Mouse (Mus musculus) testis, adult 2 months (tissue): Measurements from ENCODE around the gene Dgki. TPM values are rescaled to one million over a fixed set of nuclear protein-coding genes. Genes with fewer than 3 reads are reported as not detected.

Experiments
- H3K27ac ChIP-seq: fragments of 200-500 bp; 2 replicates; pipeline ENCODE4 v1.5.1; 2012; ENCODE audit warnings: low read depth, low read length; ENCODE audit not compliant: control insufficient read depth, insufficient read depth
- H3K27me3 ChIP-seq: fragments of 200-500 bp; 2 replicates; pipeline ENCODE4 v1.6.1; 2012; ENCODE audit warnings: mild to moderate bottlenecking, low read length, moderate library complexity; ENCODE audit not compliant: control insufficient read depth, insufficient read depth
- H3K36me3 ChIP-seq: fragments of 200-500 bp; 2 replicates; pipeline ENCODE4 v1.6.1; 2012; ENCODE audit warnings: mild to moderate bottlenecking, low read length; ENCODE audit not compliant: control insufficient read depth, insufficient read depth
- H3K4me1 ChIP-seq: fragments of 200-500 bp; 2 replicates; pipeline ENCODE4 v1.6.1; 2012; ENCODE audit warnings: low read length; ENCODE audit not compliant: control insufficient read depth, insufficient read depth
- H3K4me3 ChIP-seq: fragments of 200-500 bp; 2 replicates; pipeline ENCODE4 v1.5.1; 2012; ENCODE audit warnings: low read depth, mild to moderate bottlenecking, low read length, moderate library complexity, mixed read lengths; ENCODE audit not compliant: control insufficient read depth
- CTCF ChIP-seq: fragments of 200-500 bp; IDR thresholded peaks from 2 replicates; pipeline ENCODE4 v1.5.1; 2012; ENCODE audit warnings: low read depth, mild to moderate bottlenecking, inconsistent platforms, low read length, moderate library complexity; ENCODE audit not compliant: control insufficient read depth, insufficient read depth, insufficient replicate concordance
- POLR2A ChIP-seq: fragments of 200-500 bp; IDR thresholded peaks from 2 replicates; pipeline ENCODE4 v1.6.1; 2012; ENCODE audit warnings: low read depth, mild to moderate bottlenecking, inconsistent platforms, low read length, moderate library complexity; ENCODE audit not compliant: control insufficient read depth
- polyA plus RNA-seq: library from polyadenylated mRNA; depleted of rRNA; stranded (reverse); fragments of >200 nt; gene quantifications from 2 replicates; pipeline ENCODE4 v1.2.3, GENCODE M21; 2012

Dgki gene
- polyA plus RNA-seq, 1 experiment: 0.10 TPM

- Histone ChIP-seq H3K4me1 (no peaks in the 10 kb centered on the region), H3K4me3 (no peak overlapping the region), H3K36me3 (no peaks in the 10 kb centered on the region), H3K27ac (no peak overlapping the region), H3K27me3 (no peaks in the 10 kb centered on the region)
- TF ChIP-seq CTCF (no peak), POLR2A (no peak)
These were observed 349.3 kb downstream of the Dgki start for GRCm38 (mm10) chr6:36950648-36951047.

- no peaks in the 10 kb centered on the region for H3K4me1 ChIP-seq
- H3K36me3 ChIP-seq: no peaks in the 10 kb centered on the region
- H3K27me3 ChIP-seq: no peaks in the 10 kb centered on the region
- TF ChIP-seq CTCF: no peak
- no peak for TF ChIP-seq POLR2A
- no peak overlapping the region for H3K27ac ChIP-seq
- no peak overlapping the region for H3K4me3 ChIP-seq
These were observed 352.1 kb downstream of the Dgki start for GRCm38 (mm10) chr6:36947861-36948260.

- TF ChIP-seq POLR2A (no peak), CTCF (no peak)
- no peaks in the 10 kb centered on the region for H3K4me1 ChIP-seq
- no peak overlapping the region for H3K4me3 ChIP-seq
- H3K27ac ChIP-seq: no peak overlapping the region
- no peaks in the 10 kb centered on the region for H3K36me3 ChIP-seq
- no peaks in the 10 kb centered on the region for H3K27me3 ChIP-seq
These were observed 362.5 kb downstream of the Dgki start for GRCm38 (mm10) chr6:36937527-36937926.

GRCm38 (mm10) chr6:36936816-36937215, 363.2 kb downstream of the Dgki start:
- no peaks in the 10 kb centered on the region for H3K36me3 ChIP-seq
- no peaks in the 10 kb centered on the region for H3K27me3 ChIP-seq
- TF ChIP-seq POLR2A: no peak
- TF ChIP-seq CTCF: no peak
- no peak overlapping the region for H3K27ac ChIP-seq
- no peak overlapping the region for H3K4me3 ChIP-seq
- H3K4me1 ChIP-seq: no peaks in the 10 kb centered on the region

- no peaks in the 10 kb centered on the region for H3K27me3 ChIP-seq
- no peak overlapping the region for H3K27ac ChIP-seq
- TF ChIP-seq POLR2A (no peak), CTCF (no peak)
- no peak overlapping the region for H3K4me3 ChIP-seq
- no peaks in the 10 kb centered on the region for H3K4me1 ChIP-seq
- no peaks in the 10 kb centered on the region for H3K36me3 ChIP-seq
These were observed 368.5 kb downstream of the Dgki start for GRCm38 (mm10) chr6:36931473-36931872.

GRCm38 (mm10) chr6:36929781-36930180, 370.2 kb downstream of the Dgki start:
- Histone ChIP-seq H3K4me3 (no peak overlapping the region), H3K4me1 (no peaks in the 10 kb centered on the region), H3K27ac (no peak overlapping the region), H3K36me3 (no peaks in the 10 kb centered on the region), H3K27me3 (no peaks in the 10 kb centered on the region)
- TF ChIP-seq CTCF: no peak
- TF ChIP-seq POLR2A: no peak

GRCm38 (mm10) chr6:36926455-36926854, 373.5 kb downstream of the Dgki start:
- Histone ChIP-seq H3K4me3 (no peak overlapping the region), H3K27me3 (no peaks in the 10 kb centered on the region), H3K4me1 (no peaks in the 10 kb centered on the region), H3K27ac (no peak overlapping the region), H3K36me3 (no peaks in the 10 kb centered on the region)
- TF ChIP-seq CTCF: no peak
- no peak for TF ChIP-seq POLR2A

- no peak overlapping the region for H3K27ac ChIP-seq
- no peaks in the 10 kb centered on the region for H3K36me3 ChIP-seq
- TF ChIP-seq POLR2A (no peak), CTCF (no peak)
- no peak overlapping the region for H3K4me3 ChIP-seq
- no peaks in the 10 kb centered on the region for H3K27me3 ChIP-seq
- no peaks in the 10 kb centered on the region for H3K4me1 ChIP-seq
These were observed 378.0 kb downstream of the Dgki start for GRCm38 (mm10) chr6:36922006-36922405.
